Mouse (Mus musculus) urinary bladder, postnatal 10 days (tissue): Measurements from ENCODE around the gene Pik3c2a.

Source experiments
- DNase-seq: peaks from one replicate; pipeline ENCODE4 v3.0.0; 2022; ENCODE audit warnings: low spot score

Gene Pik3c2a

GRCm38 (mm10) chr7:116443004-116443696, at the start of gene Pik3c2a:
Gene Pik3c2a, minus strand, starts transcription at chr7:116443449.
- DNase-seq = peak; percentile 85

GRCm38 (mm10) chr7:116491113-116491512, 47.9 kb upstream of the Pik3c2a start:
- DNase-seq = no peak

- DNase-seq = no peak
These were observed 41.9 kb upstream of the Pik3c2a start for GRCm38 (mm10) chr7:116485062-116485601.

GRCm38 (mm10) chr7:116484213-116484612, 41.0 kb upstream of the Pik3c2a start:
- no peak for DNase-seq

- no peak for DNase-seq
These were observed 40.5 kb upstream of the Pik3c2a start for GRCm38 (mm10) chr7:116483782-116484181.

- DNase-seq = no peak
These were observed 39.9 kb upstream of the Pik3c2a start for GRCm38 (mm10) chr7:116483106-116483505.

- no peak for DNase-seq
These were observed 33.0 kb upstream of the Pik3c2a start for GRCm38 (mm10) chr7:116476264-116476663.

- no peak for DNase-seq
These were observed 32.6 kb upstream of the Pik3c2a start for GRCm38 (mm10) chr7:116475836-116476235.

GRCm38 (mm10) chr7:116462114-116462513, 18.9 kb upstream of the Pik3c2a start:
- DNase-seq = no peak

- no peak for DNase-seq
These were observed 15.8 kb upstream of the Pik3c2a start for GRCm38 (mm10) chr7:116458985-116459441.

- DNase-seq = no peak
These were observed 14.1 kb upstream of the Pik3c2a start for GRCm38 (mm10) chr7:116457391-116457790.

GRCm38 (mm10) chr7:116456964-116457363, 13.7 kb upstream of the Pik3c2a start:
- no peak for DNase-seq

GRCm38 (mm10) chr7:116446645-116447044, 3.4 kb upstream of the Pik3c2a start:
- no peak for DNase-seq

- no peak for DNase-seq
These were observed 1.1 kb upstream of the Pik3c2a start for GRCm38 (mm10) chr7:116444326-116444809.

- no peak for DNase-seq
These were observed 562 bp upstream of the Pik3c2a start for GRCm38 (mm10) chr7:116443697-116444325.

- no peak for DNase-seq
These were observed 1.0 kb downstream of the Pik3c2a start for GRCm38 (mm10) chr7:116442226-116442625.

- DNase-seq = no peak
These were observed 1.9 kb downstream of the Pik3c2a start for GRCm38 (mm10) chr7:116441346-116441745.

GRCm38 (mm10) chr7:116431661-116432060, 11.6 kb downstream of the Pik3c2a start:
- no peak for DNase-seq

GRCm38 (mm10) chr7:116430926-116431325, 12.3 kb downstream of the Pik3c2a start:
- no peak for DNase-seq

GRCm38 (mm10) chr7:116427206-116427605, 16.0 kb downstream of the Pik3c2a start:
- DNase-seq = no peak

- DNase-seq = no peak
These were observed 17.5 kb downstream of the Pik3c2a start for GRCm38 (mm10) chr7:116425771-116426170.

GRCm38 (mm10) chr7:116421081-116421480, 22.2 kb downstream of the Pik3c2a start:
- DNase-seq = no peak

GRCm38 (mm10) chr7:116409438-116409837, 33.8 kb downstream of the Pik3c2a start:
- DNase-seq = no peak
